Mouse (Mus musculus) liver, adult 2 months (tissue): ENCODE results near the gene Ric1.

ENCODE experiments used
- CTCF ChIP-seq: fragments of 200-500 bp; IDR thresholded peaks from 2 replicates; pipeline ENCODE4 v1.5.1; 2011; ENCODE audit warnings: low read depth, low read length, control low read depth
- POLR2A ChIP-seq: fragments of 200-500 bp; IDR thresholded peaks from 2 replicates; pipeline ENCODE4 v1.6.1; 2011; ENCODE audit warnings: low read length, control low read depth; ENCODE audit not compliant: insufficient read depth; ENCODE audit errors: extremely low read depth

DNA sequence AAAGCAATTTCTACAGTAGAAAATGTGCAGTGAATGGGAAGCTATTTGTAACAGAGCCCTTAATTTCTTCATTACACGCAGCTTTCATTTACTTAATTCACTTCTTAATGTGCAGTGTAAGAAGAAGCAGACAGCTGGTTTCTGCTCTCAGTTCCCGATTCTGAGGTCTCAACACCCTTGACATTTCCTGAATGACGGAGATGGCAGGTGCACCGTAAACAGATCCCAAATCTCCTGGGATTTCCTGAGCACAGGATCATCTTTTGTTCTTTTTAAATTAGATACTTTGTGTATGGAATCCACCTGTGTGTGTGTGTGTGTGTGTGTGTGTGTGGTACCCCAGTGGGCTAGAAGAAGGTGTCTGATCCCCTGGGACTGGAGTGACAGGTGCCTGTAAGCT is 27.6 kb upstream of the Ric1 start:
- TF ChIP-seq CTCF (no peak), POLR2A (no peak)
